Mouse (Mus musculus): ENCODE measurements around the gene Vps33b. TPM values are rescaled to one million over a fixed set of nuclear protein-coding genes. Genes with fewer than 3 reads are reported as not detected.
A peak's percentile ranks its signal among the peaks of the same experiment; 100 is the strongest.

Gene Vps33b
- 10.4 and 11.0 TPM in 2 replicates for polyA plus RNA-seq (2012; rRNA removed)

- Histone ChIP-seq H3K4me3 (ENCODE audit: extremely low read depth, insufficient read depth, insufficient read length) (peak within 1 kb of the TSS; percentile 92), H3K4me1 (ENCODE audit: control insufficient read depth, insufficient read depth, insufficient read length) (peaks cover 4% of the 10 kb centered on the region; the same call in 1 of the 2 replicates), H3K27me3 (ENCODE audit: control insufficient read depth, insufficient read depth, low read length) (no peaks in the 10 kb centered on the region), H3K27ac (ENCODE audit: insufficient read depth, low read length) (peak within 1 kb of the TSS; percentile 60), H3K36me3 (ENCODE audit: control insufficient read depth, insufficient read depth, low read length) (peaks cover 9% of the 10 kb centered on the region)
- WGBS, result 3% methylated on average over 21 of the region's 21 CpGs
- DNase-seq (ENCODE audit: low read depth in 1 of 2, low spot score in 2 of 2), result peak; percentile 86 to 95
- TF ChIP-seq CTCF (IDR thresholded peaks at IDR 0.05; ENCODE audit: extremely low read depth, insufficient read depth, insufficient read length, insufficient replicate concordance), result no peak
- TF ChIP-seq POLR2A (IDR thresholded peaks at IDR 0.05; ENCODE audit: low read depth, low read length), result peak; percentile 33
Observed at GRCm38 (mm10) chr7:80268897-80269750, at the start of gene Vps33b. TSS of gene Vps33b (plus strand) at chr7:80269649.

GRCm38 (mm10) chr7:80220237-80220797 is 49.1 kb upstream of the Vps33b start:
- H3K4me1 ChIP-seq (ENCODE audit: control insufficient read depth, insufficient read depth, insufficient read length), result peaks cover 2% of the 10 kb centered on the region; the same call in 1 of the 2 replicates
- peaks cover 84% of the 10 kb centered on the region for H3K36me3 ChIP-seq (ENCODE audit: control insufficient read depth, insufficient read depth, low read length)
- no peak for DNase-seq (ENCODE audit: low read depth in 1 of 2, low spot score in 2 of 2)
- H3K27me3 ChIP-seq (ENCODE audit: control insufficient read depth, insufficient read depth, low read length), result no peaks in the 10 kb centered on the region
- H3K4me3 ChIP-seq (ENCODE audit: extremely low read depth, insufficient read depth, insufficient read length), result no peak overlapping the region
- TF ChIP-seq CTCF (IDR thresholded peaks at IDR 0.05; ENCODE audit: extremely low read depth, insufficient read depth, insufficient read length, insufficient replicate concordance) (no peak), POLR2A (IDR thresholded peaks at IDR 0.05; ENCODE audit: low read depth, low read length) (no peak)
- H3K27ac ChIP-seq (ENCODE audit: insufficient read depth, low read length), result no peak overlapping the region
- WGBS, result 96% methylated on average over 9 of the region's 9 CpGs

GRCm38 (mm10) chr7:80221179-80221750 is 48.2 kb upstream of the Vps33b start:
- Histone ChIP-seq H3K27me3 (ENCODE audit: control insufficient read depth, insufficient read depth, low read length) (no peaks in the 10 kb centered on the region), H3K27ac (ENCODE audit: insufficient read depth, low read length) (no peak overlapping the region), H3K4me3 (ENCODE audit: extremely low read depth, insufficient read depth, insufficient read length) (no peak overlapping the region), H3K4me1 (ENCODE audit: control insufficient read depth, insufficient read depth, insufficient read length) (no peaks in the 10 kb centered on the region), H3K36me3 (ENCODE audit: control insufficient read depth, insufficient read depth, low read length) (peaks cover 83% of the 10 kb centered on the region)
- TF ChIP-seq POLR2A (IDR thresholded peaks at IDR 0.05; ENCODE audit: low read depth, low read length) (no peak), CTCF (IDR thresholded peaks at IDR 0.05; ENCODE audit: extremely low read depth, insufficient read depth, insufficient read length, insufficient replicate concordance) (no peak)
- DNase-seq (ENCODE audit: low read depth in 1 of 2, low spot score in 2 of 2), result no peak
- WGBS, result 95% methylated on average over 4 of the region's 4 CpGs

GRCm38 (mm10) chr7:80227065-80227464 is 42.4 kb upstream of the Vps33b start:
- 91% methylated on average over 4 of the region's 4 CpGs for WGBS
- H3K27ac ChIP-seq (ENCODE audit: insufficient read depth, low read length), result no peak overlapping the region
- no peak for DNase-seq (ENCODE audit: low read depth in 1 of 2, low spot score in 2 of 2)
- H3K36me3 ChIP-seq (ENCODE audit: control insufficient read depth, insufficient read depth, low read length), result peaks cover 43% of the 10 kb centered on the region
- TF ChIP-seq CTCF (IDR thresholded peaks at IDR 0.05; ENCODE audit: extremely low read depth, insufficient read depth, insufficient read length, insufficient replicate concordance), result no peak
- no peak for TF ChIP-seq POLR2A (IDR thresholded peaks at IDR 0.05; ENCODE audit: low read depth, low read length)
- no peak overlapping the region for H3K4me3 ChIP-seq (ENCODE audit: extremely low read depth, insufficient read depth, insufficient read length)
- peaks cover 11% of the 10 kb centered on the region for H3K4me1 ChIP-seq (ENCODE audit: control insufficient read depth, insufficient read depth, insufficient read length)
- H3K27me3 ChIP-seq (ENCODE audit: control insufficient read depth, insufficient read depth, low read length), result no peaks in the 10 kb centered on the region

GRCm38 (mm10) chr7:80230196-80230595 is 39.3 kb upstream of the Vps33b start:
- 17% methylated on average over 6 of the region's 6 CpGs for WGBS
- H3K27me3 ChIP-seq (ENCODE audit: control insufficient read depth, insufficient read depth, low read length), result no peaks in the 10 kb centered on the region
- DNase-seq (ENCODE audit: low read depth in 1 of 2, low spot score in 2 of 2), result peak in 1 of 2 experiments; percentile 44
- H3K27ac ChIP-seq (ENCODE audit: insufficient read depth, low read length), result no peak overlapping the region; the same call in 1 of the 2 replicates
- H3K36me3 ChIP-seq (ENCODE audit: control insufficient read depth, insufficient read depth, low read length), result peaks cover 19% of the 10 kb centered on the region
- peaks cover 11% of the 10 kb centered on the region for H3K4me1 ChIP-seq (ENCODE audit: control insufficient read depth, insufficient read depth, insufficient read length)
- H3K4me3 ChIP-seq (ENCODE audit: extremely low read depth, insufficient read depth, insufficient read length), result no peak overlapping the region
- no peak for TF ChIP-seq CTCF (IDR thresholded peaks at IDR 0.05; ENCODE audit: extremely low read depth, insufficient read depth, insufficient read length, insufficient replicate concordance)
- no peak for TF ChIP-seq POLR2A (IDR thresholded peaks at IDR 0.05; ENCODE audit: low read depth, low read length)

- Histone ChIP-seq H3K27me3 (ENCODE audit: control insufficient read depth, insufficient read depth, low read length) (no peaks in the 10 kb centered on the region), H3K4me3 (ENCODE audit: extremely low read depth, insufficient read depth, insufficient read length) (peak overlapping the region; percentile 79), H3K36me3 (ENCODE audit: control insufficient read depth, insufficient read depth, low read length) (peaks cover 9% of the 10 kb centered on the region), H3K4me1 (ENCODE audit: control insufficient read depth, insufficient read depth, insufficient read length) (peaks cover 11% of the 10 kb centered on the region), H3K27ac (ENCODE audit: insufficient read depth, low read length) (peak overlapping the region; percentile 59)
- under 1% methylated on average over 28 of the region's 29 CpGs for WGBS
- no peak for DNase-seq (ENCODE audit: low read depth in 1 of 2, low spot score in 2 of 2)
- TF ChIP-seq CTCF (IDR thresholded peaks at IDR 0.05; ENCODE audit: extremely low read depth, insufficient read depth, insufficient read length, insufficient replicate concordance), result no peak
- TF ChIP-seq POLR2A (IDR thresholded peaks at IDR 0.05; ENCODE audit: low read depth, low read length), result no peak
Observed at GRCm38 (mm10) chr7:80231971-80232488, 37.4 kb upstream of the Vps33b start.

Data from spleen, adult 2 months (tissue).